Mouse (Mus musculus) kidney, adult 18-20 months (tissue): ENCODE data around the gene Kcnj6.

Experiments used
- DNase-seq: peaks from one replicate; pipeline ENCODE4 v3.0.0; 2021

Gene Kcnj6

GRCm38 (mm10) chr16:94997340-94997849 is at the start of gene Kcnj6:
TSS of gene Kcnj6 (minus strand) at chr16:94997701.
- no peak for DNase-seq

- no peak for DNase-seq
Measured at GRCm38 (mm10) chr16:95009937-95010336, 12.4 kb upstream of the Kcnj6 start.

GRCm38 (mm10) chr16:95004599-95004998 is 7.1 kb upstream of the Kcnj6 start:
- DNase-seq, result no peak

GRCm38 (mm10) chr16:94999551-94999950 is 2.0 kb upstream of the Kcnj6 start:
- DNase-seq, result no peak

- no peak for DNase-seq
Measured at GRCm38 (mm10) chr16:94999019-94999418, 1.5 kb upstream of the Kcnj6 start.

- DNase-seq, result no peak
Measured at GRCm38 (mm10) chr16:94996791-94997281, 665 bp downstream of the Kcnj6 start.

GRCm38 (mm10) chr16:94995542-94996131 is 1.9 kb downstream of the Kcnj6 start:
- peak; percentile 5 for DNase-seq

GRCm38 (mm10) chr16:94994924-94995323 is 2.6 kb downstream of the Kcnj6 start:
- DNase-seq, result no peak

GRCm38 (mm10) chr16:94994148-94994547 is 3.4 kb downstream of the Kcnj6 start:
- DNase-seq, result no peak

GRCm38 (mm10) chr16:94990114-94990513 is 7.4 kb downstream of the Kcnj6 start:
- DNase-seq, result no peak

- DNase-seq, result peak; percentile 28
Measured at GRCm38 (mm10) chr16:94986731-94987130, 10.8 kb downstream of the Kcnj6 start.

GRCm38 (mm10) chr16:94984263-94984662 is 13.2 kb downstream of the Kcnj6 start:
- no peak for DNase-seq

GRCm38 (mm10) chr16:94980374-94980773 is 17.1 kb downstream of the Kcnj6 start:
- no peak for DNase-seq

GRCm38 (mm10) chr16:94979499-94979898 is 18.0 kb downstream of the Kcnj6 start:
- peak; percentile 37 for DNase-seq

- no peak for DNase-seq
Measured at GRCm38 (mm10) chr16:94972080-94972855, 25.2 kb downstream of the Kcnj6 start.

- DNase-seq, result no peak
Measured at GRCm38 (mm10) chr16:94968941-94969340, 28.6 kb downstream of the Kcnj6 start.

GRCm38 (mm10) chr16:94968472-94968871 is 29.0 kb downstream of the Kcnj6 start:
- DNase-seq, result no peak

- DNase-seq, result no peak
Measured at GRCm38 (mm10) chr16:94957156-94957828, 40.2 kb downstream of the Kcnj6 start.

GRCm38 (mm10) chr16:94956410-94956809 is 41.1 kb downstream of the Kcnj6 start:
- DNase-seq, result no peak

- DNase-seq, result no peak
Measured at GRCm38 (mm10) chr16:94953294-94953693, 44.2 kb downstream of the Kcnj6 start.

- no peak for DNase-seq
Measured at GRCm38 (mm10) chr16:94949172-94949571, 48.3 kb downstream of the Kcnj6 start.

- DNase-seq, result no peak
Measured at GRCm38 (mm10) chr16:94946848-94947247, 50.7 kb downstream of the Kcnj6 start.

GRCm38 (mm10) chr16:94932702-94933101 is 64.8 kb downstream of the Kcnj6 start:
- DNase-seq, result no peak
